Mouse (Mus musculus) stomach, embryonic 16.5 days (tissue): ENCODE measurements around the gene Fbxw21. TPM values are rescaled to one million over a fixed set of nuclear protein-coding genes. Genes with fewer than 3 reads are reported as not detected.

Source experiments
- ATAC-seq: fragments of 200-750 bp; cut with Nextera tagmentation; 2 replicates; pipeline ENCODE4 v1.8.0; 2017; ENCODE audit warnings: moderate number of reproducible peaks, moderate TSS enrichment; ENCODE audit not compliant: insufficient read depth, low FRiP score
- H3K27ac ChIP-seq: fragments of 300-500 bp; sonication (generic); 2 replicates; pipeline ENCODE4 v1.5.1; 2014; ENCODE audit warnings: low read length
- H3K27me3 ChIP-seq: fragments of 300-500 bp; sonication (generic); 2 replicates; pipeline ENCODE4 v1.6.1; 2014; ENCODE audit warnings: low read length, control low read depth, mixed read lengths; ENCODE audit not compliant: control insufficient read depth, insufficient read depth
- H3K36me3 ChIP-seq: fragments of 300-500 bp; sonication (generic); 2 replicates; pipeline ENCODE4 v1.6.1; 2014; ENCODE audit warnings: low read length; ENCODE audit not compliant: control insufficient read depth, insufficient read depth
- H3K4me1 ChIP-seq: fragments of 300-500 bp; sonication (generic); 2 replicates; pipeline ENCODE4 v1.6.1; 2014; ENCODE audit warnings: low read length, control low read depth, mixed read lengths; ENCODE audit not compliant: control insufficient read depth, insufficient read depth
- H3K4me2 ChIP-seq: fragments of 300-500 bp; sonication (generic); 2 replicates; pipeline ENCODE4 v1.6.1; 2014; ENCODE audit warnings: low read depth, low read length, mixed read lengths
- H3K4me3 ChIP-seq: fragments of 300-500 bp; sonication (generic); replicated peaks from 2 replicates; pipeline ENCODE4 v1.5.1; 2014; ENCODE audit warnings: mild to moderate bottlenecking, low read length
- H3K9ac ChIP-seq: fragments of 300-500 bp; sonication (generic); 2 replicates; pipeline ENCODE4 v1.6.1; 2014; ENCODE audit warnings: low read length
- H3K9me3 ChIP-seq: fragments of 300-500 bp; sonication (generic); replicated peaks from 2 replicates; pipeline ENCODE4 v1.6.1; 2016; ENCODE audit warnings: low read length, control low read depth; ENCODE audit not compliant: control insufficient read depth
- WGBS: fragments of 180-500 bp; shearing (Covaris S2); extraction: QIAGEN DNeasy Blood & Tissue Kit; methylation state at CpG from one replicate; pipeline ENCODE4 v1.1.7; 2014; 5-methylcytosine and 5-hydroxymethylcytosine counted together
- polyA plus RNA-seq: library from polyadenylated mRNA; unstranded; fragments of >200 nt; fragmentation: Nextera tagmentation; extraction: Ambion mirVana; gene quantifications from 2 replicates; pipeline ENCODE4 v1.2.1, GENCODE M21; 2015

The Fbxw21 gene
- polyA plus RNA-seq, 1 experiment from 2014 or later = not detected

DNA sequence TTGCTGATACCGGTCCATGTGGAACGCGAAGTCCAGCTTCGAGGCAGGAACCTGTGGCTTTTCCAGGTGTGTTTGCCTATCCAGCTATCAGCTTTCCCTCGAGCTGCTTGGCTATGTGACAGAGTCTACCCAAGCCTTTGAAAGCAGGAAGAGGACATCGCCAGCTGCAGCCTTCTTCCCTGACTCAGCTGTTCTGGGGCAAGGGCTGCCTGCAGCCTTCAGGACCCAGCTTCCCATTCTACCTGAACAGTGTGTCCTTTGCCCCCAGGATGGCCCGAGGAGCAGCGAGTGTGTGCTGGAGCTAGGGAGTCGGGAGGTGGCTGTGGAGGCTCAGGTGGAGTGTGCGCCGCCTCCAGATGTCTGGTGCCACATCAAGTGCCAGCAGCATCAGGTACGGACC is 56.2 kb downstream of the Fbxw21 start:
- Histone ChIP-seq H3K4me2 (no peak overlapping the region), H3K4me3 (no peak overlapping the region), H3K9ac (no peak overlapping the region), H3K9me3 (no peaks in the 10 kb centered on the region), H3K36me3 (0 out of 2 replicates have a peak, but pooled peaks cover 6% of the 10 kb centered on the region), H3K27ac (no peak overlapping the region), H3K4me1 (no peaks in the 10 kb centered on the region), H3K27me3 (no peaks in the 10 kb centered on the region)
- WGBS = 86% methylated on average over 12 of the region's 12 CpGs
- no peak for ATAC-seq

DNA sequence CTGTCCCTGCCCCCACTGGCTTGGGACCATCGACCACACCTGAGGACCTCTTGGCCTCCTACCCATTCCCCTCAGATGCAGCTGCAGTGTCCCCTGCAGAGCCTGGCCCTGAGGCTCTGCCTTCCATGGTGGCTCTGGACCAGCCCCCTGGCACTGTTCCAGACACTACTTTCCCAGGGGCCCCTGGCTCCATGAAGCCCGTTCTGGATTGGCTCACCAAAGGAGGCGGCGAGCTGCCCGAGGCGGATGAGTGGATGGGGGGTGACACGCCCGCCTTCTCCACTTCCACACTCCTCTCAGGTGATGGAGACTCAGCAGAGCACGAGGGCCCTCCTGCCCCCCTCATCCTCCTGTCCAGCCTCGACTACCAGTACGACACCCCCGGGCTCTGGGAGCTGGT is 56.8 kb downstream of the Fbxw21 start:
- 73% methylated on average over 12 of the region's 12 CpGs for WGBS
- H3K36me3 ChIP-seq = 0 out of 2 replicates have a peak, but pooled peaks cover 6% of the 10 kb centered on the region
- no peak for ATAC-seq

DNA sequence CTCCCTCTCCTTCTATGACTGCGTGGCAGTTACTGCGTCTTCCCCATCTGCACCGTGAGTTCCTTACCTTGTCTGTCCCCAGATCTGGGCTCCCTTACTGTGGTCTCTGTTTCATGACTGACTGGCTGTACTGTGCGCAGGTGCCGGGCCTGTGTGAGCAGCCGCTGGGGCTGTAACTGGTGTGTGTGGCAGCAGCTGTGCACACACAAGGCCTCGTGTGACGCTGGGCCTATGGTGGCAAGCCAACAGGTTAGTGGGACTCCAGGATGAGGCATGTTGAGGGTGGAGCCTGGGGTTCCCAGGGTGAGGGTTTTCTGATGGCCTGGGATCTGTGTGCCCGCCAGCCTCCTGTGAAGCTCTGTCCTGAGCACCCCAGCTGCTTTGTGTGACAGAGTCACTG is 57.8 kb downstream of the Fbxw21 start:
- Histone ChIP-seq H3K4me2 (no peak overlapping the region), H3K27ac (no peak overlapping the region), H3K4me1 (peaks cover 6% of the 10 kb centered on the region), H3K4me3 (no peak overlapping the region), H3K36me3 (0 out of 2 replicates have a peak, but pooled peaks cover 6% of the 10 kb centered on the region), H3K9ac (no peak overlapping the region), H3K27me3 (no peaks in the 10 kb centered on the region), H3K9me3 (no peaks in the 10 kb centered on the region)
- 90% methylated on average over 9 of the region's 9 CpGs for WGBS
- ATAC-seq = no peak

More for the DNA sequence above, 56.8 kb downstream of the Fbxw21 start:
- no peaks in the 10 kb centered on the region for H3K4me1 ChIP-seq
- H3K9me3 ChIP-seq = no peaks in the 10 kb centered on the region
- H3K27me3 ChIP-seq = no peaks in the 10 kb centered on the region
- H3K27ac ChIP-seq = no peak overlapping the region
- H3K9ac ChIP-seq = no peak overlapping the region
- H3K4me3 ChIP-seq = no peak overlapping the region
- no peak overlapping the region for H3K4me2 ChIP-seq

DNA sequence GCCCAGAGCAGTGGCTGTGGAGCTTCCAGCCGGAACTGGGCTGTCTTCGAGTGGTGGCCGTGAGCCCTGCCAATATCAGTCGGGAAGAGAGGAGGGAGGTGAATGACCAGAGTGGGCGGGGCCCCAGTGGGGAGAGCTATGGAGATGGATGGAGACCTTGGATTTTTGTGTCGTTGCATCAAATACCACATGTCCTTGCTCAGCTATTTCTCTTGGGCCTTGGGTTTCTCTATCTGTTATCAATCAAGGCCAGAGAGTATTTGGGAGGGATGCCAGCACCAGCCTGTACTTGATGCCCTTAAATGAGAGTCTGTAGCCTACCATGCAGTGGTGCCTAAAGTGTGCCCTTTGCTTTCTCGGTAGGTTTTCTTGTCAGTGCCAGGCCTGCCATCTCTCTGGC is 58.6 kb downstream of the Fbxw21 start:
- Histone ChIP-seq H3K4me1 (peaks cover 15% of the 10 kb centered on the region), H3K4me3 (no peak overlapping the region), H3K9ac (no peak overlapping the region), H3K4me2 (no peak overlapping the region), H3K36me3 (0 out of 2 replicates have a peak, but pooled peaks cover 3% of the 10 kb centered on the region), H3K27ac (no peak overlapping the region), H3K9me3 (no peaks in the 10 kb centered on the region), H3K27me3 (no peaks in the 10 kb centered on the region)
- WGBS = 65% methylated on average over 7 of the region's 7 CpGs
- ATAC-seq = no peak

DNA sequence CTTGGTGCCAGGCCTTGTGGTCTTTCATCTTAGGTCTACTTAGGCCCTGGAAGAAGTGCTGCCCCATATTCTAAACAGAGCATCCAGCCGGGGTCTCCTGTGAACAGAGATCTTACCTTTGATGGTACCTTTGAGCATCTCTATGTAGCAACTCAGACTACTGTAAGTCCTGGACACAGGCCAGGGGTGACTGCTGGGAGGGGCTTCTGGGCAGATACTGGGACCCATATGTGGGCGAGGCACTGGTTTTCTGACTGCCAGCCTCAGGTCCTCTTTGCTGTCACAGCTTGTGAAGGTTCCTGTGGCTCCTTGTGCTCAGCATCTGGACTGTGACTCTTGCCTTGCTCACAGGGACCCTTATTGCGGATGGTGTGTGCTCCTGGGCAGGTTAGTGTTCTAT is 59.3 kb downstream of the Fbxw21 start:
- Histone ChIP-seq H3K4me1 (peaks cover 22% of the 10 kb centered on the region), H3K27ac (no peak overlapping the region), H3K4me3 (no peak overlapping the region), H3K36me3 (0 out of 2 replicates have a peak, but pooled peaks cover 3% of the 10 kb centered on the region), H3K4me2 (no peak overlapping the region), H3K9ac (no peak overlapping the region), H3K9me3 (no peaks in the 10 kb centered on the region), H3K27me3 (no peaks in the 10 kb centered on the region)
- ATAC-seq = no peak
- WGBS = 89% methylated on average over 3 of the region's 3 CpGs

DNA sequence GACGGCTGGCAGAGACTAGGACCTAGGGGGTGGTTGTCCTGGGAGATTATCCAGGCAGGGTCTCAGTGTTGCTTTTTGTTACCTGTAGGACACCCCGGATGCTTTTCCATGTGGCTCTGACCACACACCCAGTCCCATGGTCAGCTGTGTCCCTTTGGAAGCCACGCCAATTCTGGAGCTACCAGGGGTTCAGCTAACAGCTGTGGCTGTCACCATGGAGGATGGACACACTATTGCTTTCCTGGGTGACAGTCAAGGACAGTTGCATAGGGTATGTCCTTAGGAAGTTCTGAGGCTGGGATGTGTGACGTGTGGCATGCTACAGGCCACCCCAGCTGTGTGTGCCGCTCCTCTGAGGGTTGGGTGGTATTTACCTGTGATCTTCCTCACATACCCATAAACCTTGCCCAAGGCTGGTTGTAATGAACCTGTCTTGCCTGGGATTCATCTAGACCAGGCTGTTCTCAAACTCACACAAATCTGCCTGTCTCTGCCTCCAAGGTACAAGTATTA is 59.9 kb downstream of the Fbxw21 start:
- H3K4me1 ChIP-seq = peaks cover 27% of the 10 kb centered on the region
- H3K9ac ChIP-seq = no peak overlapping the region
- no peaks in the 10 kb centered on the region for H3K27me3 ChIP-seq
- H3K27ac ChIP-seq = no peak overlapping the region
- WGBS = 82% methylated on average over 5 of the region's 5 CpGs
- no peak for ATAC-seq
- H3K9me3 ChIP-seq = no peaks in the 10 kb centered on the region
- no peak overlapping the region for H3K4me3 ChIP-seq
- H3K4me2 ChIP-seq = no peak overlapping the region
- H3K36me3 ChIP-seq = 0 out of 2 replicates have a peak, but pooled peaks cover 3% of the 10 kb centered on the region

DNA sequence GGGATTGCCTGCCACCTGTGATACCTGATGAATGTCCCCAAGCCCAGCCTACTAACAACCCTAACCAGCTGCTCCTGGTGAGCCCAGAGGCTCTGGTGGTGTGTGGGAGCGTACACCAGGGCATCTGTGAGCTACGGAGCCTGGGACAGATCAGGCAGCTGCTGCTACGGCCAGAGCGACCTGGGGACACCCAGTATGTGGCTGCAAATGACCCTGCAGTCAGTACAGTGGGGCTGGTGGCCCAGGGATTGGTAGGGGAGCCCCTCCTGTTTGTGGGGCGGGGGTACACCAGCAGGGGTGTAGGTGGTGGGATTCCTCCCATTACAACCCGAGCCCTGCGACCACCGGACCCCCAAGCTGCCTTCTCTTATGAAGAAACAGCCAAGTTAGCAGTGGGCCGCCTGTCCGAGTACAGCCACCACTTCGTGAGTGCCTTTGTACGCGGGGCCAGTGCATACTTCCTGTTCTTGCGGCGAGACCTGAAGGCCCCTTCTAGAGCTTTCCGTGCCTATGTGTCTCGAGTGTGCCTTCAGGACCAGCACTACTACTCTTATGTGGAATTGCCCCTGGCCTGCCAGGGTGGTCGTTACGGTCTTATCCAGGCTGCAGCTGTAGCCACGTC is 61.4 kb downstream of the Fbxw21 start:
- Histone ChIP-seq H3K9me3 (no peaks in the 10 kb centered on the region), H3K9ac (0 out of 2 replicates have a peak overlapping the region, but pooled peaks have one; percentile 2), H3K27me3 (no peaks in the 10 kb centered on the region), H3K27ac (no peak overlapping the region), H3K4me3 (no peak overlapping the region), H3K4me2 (no peak overlapping the region), H3K4me1 (peaks cover 35% of the 10 kb centered on the region), H3K36me3 (0 out of 2 replicates have a peak, but pooled peaks cover 3% of the 10 kb centered on the region)
- 83% methylated on average over 20 of the region's 20 CpGs for WGBS
- no peak for ATAC-seq

DNA sequence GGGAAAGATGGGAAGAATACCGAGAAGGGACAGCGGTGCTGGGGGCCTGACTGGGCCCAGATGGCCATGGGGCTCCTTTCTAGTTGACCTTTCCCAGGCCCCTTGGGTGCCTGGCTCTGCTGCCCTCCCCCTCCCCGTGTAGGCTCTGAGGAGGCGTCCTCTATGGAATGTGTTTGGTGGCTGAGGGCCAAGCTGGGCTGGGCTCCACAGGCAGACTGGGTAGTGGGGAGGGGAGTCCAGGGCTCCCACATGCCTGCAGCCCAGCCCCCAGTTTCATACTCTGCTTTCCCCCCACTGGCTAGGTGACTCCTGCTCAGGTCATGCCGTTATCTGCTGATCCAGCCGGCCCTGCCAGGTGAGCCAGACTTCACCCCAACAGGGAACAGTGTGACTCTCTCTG is 62.9 kb downstream of the Fbxw21 start:
- H3K4me1 ChIP-seq = peaks cover 42% of the 10 kb centered on the region
- peak; percentile 30; the same call in 1 of the 2 replicates for ATAC-seq
- peak overlapping the region; percentile 40 for H3K9ac ChIP-seq

DNA sequence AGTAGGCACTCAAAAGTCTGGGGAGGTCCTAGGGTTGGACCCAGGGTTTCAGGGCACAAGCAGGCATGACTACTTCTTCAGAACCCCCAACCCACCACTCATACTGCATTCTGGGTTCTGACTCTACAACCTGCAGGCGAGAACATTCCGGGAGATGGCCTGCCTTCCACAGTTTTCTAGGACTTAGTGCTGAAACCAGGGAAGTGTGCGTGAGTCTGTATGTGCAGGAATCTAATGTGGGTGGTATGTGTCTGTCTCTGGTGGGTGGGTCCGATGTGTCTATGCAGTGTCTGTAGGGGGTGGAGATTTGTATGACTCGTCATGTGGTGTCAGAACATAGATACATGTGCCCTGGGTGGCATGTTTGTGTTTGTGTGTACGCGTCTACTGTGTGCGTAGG is 63.5 kb downstream of the Fbxw21 start:
- no peak for ATAC-seq
- Histone ChIP-seq H3K9me3 (no peaks in the 10 kb centered on the region), H3K9ac (peak overlapping the region; percentile 95; the same call in 1 of the 2 replicates), H3K27ac (peak overlapping the region; percentile 99; the same call in 1 of the 2 replicates), H3K4me3 (peak overlapping the region; percentile 77; the same call in 1 of the 2 replicates), H3K4me1 (peaks cover 46% of the 10 kb centered on the region), H3K36me3 (no peaks in the 10 kb centered on the region), H3K4me2 (peak overlapping the region; percentile 79), H3K27me3 (no peaks in the 10 kb centered on the region)
- 72% methylated on average over 8 of the region's 8 CpGs for WGBS

More for the DNA sequence above, 62.9 kb downstream of the Fbxw21 start:
- no peaks in the 10 kb centered on the region for H3K9me3 ChIP-seq
- peak overlapping the region; percentile 79; the same call in 1 of the 2 replicates for H3K4me2 ChIP-seq
- no peaks in the 10 kb centered on the region for H3K27me3 ChIP-seq
- peak overlapping the region; percentile 99; the same call in 1 of the 2 replicates for H3K27ac ChIP-seq
- H3K36me3 ChIP-seq = no peaks in the 10 kb centered on the region
- H3K4me3 ChIP-seq = 0 out of 2 replicates have a peak overlapping the region, but pooled peaks have one; percentile 5
- WGBS = 20% methylated on average over 5 of the region's 6 CpGs
